Mouse (Mus musculus): ENCODE measurements at regions not wholly inside any gene's neighbourhood (a gene's known extent, or its start where the extent isn't known, plus 50 kb on each side); places are given as distances from the start of the nearest gene placed in this dataset.

DNA sequence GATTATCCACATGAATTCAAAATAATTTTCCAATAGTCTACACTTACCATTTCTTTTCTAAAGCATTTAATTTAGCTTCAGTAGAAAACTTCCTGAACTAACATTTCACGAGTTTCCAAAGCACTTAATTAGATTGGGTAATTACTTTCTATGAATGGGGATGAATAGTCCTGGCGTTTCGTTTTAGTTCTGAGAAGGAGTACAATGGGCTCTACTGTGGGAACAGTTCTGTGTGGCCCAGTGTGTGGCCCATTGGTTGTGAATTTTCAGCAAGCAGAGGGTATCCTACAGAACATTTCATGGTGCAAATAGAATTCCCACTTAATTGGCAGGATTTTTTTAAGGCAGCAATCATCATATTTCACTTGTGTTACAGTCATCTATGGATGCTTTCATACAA is 95.5 kb downstream of the 1700017N19Rik start:
- no peak for DNase-seq (ENCODE audit: low spot score in 2 of 2)

DNA sequence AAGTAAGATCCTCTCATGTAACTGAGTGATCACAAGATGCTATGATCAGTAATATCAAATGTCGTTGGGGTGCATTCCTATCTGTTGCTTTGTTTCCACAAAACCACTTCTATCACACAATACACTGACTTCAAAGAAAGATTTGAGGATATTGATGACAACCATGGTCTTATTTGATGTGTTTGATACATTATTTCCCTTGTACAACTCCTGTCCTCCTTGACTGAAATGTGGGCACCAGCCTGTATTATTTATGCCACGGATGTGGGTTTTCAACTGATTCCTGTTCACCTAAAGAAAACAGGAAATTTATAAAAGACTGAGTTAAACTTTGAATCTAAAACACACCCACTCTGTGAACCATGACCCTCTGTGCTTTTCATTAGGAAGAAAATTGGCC is 105.7 kb downstream of the 1700017N19Rik start:
- no peak for DNase-seq (ENCODE audit: low spot score in 2 of 2)

DNA sequence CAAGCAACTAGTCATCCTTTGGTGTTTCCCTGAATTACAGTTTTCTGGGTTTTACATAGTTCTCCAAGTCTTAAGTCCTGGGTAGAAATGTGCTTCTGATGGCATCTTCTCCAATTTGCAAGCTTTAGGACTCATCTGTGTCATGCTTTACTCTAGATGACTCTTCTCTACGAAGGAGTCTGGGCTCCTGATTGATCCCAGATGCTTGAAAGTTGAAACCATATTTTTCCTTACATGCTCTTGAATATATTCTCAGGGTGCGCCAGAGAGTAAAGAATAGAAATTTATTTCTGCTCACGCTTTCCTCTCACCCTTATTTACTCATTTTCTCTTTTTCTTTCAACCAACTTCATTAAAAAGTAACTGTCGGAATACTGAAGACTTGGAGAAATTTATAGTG is 108.9 kb downstream of the 1700017N19Rik start:
- DNase-seq (ENCODE audit: low spot score in 2 of 2): no peak

DNA sequence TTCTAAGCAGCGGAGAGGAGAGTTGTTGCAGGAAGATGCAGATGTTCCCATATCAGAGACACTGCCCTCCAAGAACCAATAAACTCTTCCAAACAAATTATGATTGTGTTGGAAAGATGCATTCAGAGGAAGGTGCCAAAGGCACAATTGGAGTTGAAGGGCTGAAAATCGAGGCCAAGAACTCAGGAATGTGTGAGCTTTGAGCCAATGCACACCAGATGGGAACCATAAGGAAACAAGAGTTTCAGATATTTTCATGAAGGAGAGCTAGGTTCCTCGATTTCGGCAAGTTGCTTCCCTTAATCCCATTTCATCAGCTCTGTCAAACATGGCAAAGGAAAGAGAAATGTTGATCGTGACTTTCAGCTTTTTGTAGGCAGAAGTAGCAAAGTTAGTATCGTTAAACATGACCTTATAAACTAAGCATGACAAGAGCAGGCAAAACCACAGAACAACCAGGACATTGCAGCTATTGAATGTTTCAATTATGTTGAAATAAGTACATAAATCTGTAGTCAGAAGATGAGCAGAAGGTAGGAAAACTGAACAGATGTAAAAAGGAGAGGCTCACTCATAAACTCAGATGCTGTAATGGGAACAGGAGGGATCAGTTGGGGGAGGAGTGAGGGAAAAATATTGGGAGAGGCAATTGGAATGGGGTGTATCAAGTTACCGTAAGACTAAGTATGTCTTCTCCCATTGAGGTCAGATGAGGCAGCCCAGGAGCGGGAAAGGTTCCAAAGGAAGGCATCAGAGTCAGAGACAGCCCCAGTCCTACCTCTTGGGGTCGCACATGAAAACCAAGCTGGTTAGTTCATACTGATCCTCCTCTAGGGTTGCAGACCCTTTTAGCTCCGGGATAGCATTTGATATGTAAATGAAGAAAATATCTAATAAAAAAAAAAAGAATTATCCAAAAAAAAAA is 110.3 kb downstream of the 1700017N19Rik start:
- DNase-seq (ENCODE audit: low spot score in 2 of 2): peak in 1 of 2 experiments; percentile 2

DNA sequence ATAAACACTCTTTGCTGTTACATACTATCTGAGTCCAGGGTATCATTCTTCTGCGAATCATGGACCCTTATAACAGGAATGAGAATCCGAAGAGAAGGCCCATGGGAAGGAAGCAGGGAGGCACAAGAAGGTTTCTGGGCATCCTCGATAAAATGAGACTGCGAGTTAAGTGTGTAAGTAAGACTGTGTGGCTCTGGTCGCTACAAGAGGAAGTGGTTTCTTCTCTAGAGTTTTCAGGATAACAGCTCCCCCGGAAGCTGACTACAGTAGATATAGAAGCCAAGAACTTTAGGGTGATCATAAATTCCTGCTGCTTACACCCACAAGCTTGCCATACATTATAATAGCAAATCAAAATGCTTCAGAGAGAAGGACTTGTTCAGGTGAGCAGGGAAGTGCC is 111.7 kb downstream of the 1700017N19Rik start:
- DNase-seq (ENCODE audit: low spot score in 2 of 2): no peak

DNA sequence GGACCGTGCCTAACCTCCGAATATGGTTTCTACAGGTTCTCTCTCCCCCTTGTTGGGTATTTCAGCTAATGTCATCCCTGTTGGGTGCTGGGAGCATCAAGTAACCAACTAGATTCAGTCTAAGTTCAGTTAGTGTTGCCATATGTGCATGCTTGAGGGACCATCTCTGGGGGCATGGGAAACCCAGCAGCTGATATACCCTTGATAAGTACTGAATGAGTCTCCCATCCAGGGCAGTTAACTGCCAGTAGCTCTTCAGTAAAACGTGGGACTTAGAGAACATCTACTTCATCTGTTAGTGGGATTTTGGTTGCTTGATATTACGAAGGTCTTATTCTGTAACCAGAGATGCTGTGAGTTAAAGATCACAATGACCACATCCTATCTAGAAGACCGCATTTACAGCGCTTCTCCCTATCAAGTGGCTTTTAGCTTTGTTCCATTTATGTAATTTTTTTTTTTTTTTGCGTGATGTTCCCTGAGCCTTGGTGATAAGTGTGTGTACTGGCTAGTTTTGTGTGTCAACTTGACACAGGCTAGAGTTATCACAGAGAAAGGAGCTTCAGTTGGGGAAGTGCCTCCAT is 125.9 kb downstream of the 1700017N19Rik start:
- no peak for DNase-seq (ENCODE audit: low spot score in 2 of 2)

DNA sequence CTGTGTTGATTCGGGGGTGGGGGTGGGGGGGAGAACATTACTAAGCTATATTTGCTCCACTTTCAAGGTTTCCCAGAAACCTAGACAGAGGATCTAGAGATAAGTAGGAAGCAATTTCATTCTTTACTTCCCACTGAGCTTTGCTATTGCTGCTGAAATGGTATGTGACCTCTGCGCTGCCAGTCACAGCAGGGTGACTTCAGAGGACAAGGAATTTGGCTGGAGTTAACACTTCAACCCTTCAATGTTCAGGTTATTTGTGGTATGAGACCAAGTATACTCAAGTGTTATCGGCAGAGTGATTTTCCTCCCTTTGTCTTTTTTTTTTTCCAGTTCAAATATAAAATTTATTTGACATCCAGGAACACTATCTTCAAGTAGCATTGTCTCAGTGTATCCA is 128.3 kb downstream of the 1700017N19Rik start:
- DNase-seq (ENCODE audit: low spot score in 2 of 2): no peak

DNA sequence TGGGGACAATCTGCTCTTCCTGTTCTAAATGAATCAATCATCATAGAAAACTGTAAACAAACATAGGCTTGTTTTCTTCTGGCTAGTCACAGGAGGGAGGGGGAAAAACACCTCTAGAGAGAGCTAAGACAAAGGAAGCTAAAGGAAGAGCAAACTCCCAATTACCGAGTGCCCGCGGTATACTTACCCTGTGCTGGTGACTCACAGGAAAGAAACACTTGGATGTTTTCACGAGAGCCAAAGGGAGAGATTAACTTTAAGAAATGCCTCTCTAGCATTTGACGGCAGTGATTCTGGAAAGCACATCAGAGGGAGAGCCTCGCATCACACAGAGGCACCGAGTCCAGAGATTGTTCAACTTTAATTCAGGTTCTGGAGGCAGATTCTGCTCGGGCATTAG is 151.0 kb downstream of the 1700017N19Rik start:
- no peak for DNase-seq (ENCODE audit: low spot score in 2 of 2)

DNA sequence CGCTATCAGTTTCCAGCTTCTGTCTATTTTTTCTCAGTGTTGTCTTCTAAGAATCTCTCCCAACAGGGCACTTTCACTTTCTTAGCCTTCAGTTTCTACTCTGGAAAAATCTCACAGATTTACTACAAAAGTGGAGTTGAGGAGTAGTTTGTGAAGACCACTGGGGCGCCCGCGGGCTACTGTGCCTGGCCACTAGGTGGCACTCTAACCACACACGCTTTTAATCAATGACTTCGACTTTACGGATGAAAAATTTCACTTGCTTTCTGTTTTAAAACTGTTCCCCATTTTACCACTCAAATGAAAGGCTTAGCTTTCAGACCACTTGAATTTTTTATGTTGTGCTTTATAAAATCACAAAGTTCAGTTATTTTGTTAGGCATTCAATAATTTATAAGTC is 151.8 kb downstream of the 1700017N19Rik start:
- DNase-seq (ENCODE audit: low spot score in 2 of 2): peak in 1 of 2 experiments; percentile 69

DNA sequence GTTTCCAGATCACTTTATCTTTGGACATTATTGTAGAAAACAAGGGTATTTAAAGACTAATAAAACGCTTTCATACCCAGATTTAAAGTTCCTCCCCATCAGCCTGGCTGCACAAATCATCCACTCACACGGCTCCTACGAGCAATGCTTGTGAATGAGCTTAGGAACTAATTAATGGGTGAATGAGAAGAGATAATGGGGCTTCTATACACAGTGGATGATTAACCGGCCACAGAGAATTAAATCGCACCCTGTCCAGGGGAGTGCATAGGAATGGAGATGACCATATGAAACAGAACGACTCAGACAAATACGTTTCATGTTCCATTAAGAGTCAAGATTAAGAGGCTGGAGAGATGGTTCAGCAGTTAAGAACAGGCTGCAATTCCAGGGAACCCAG is 155.9 kb downstream of the 1700017N19Rik start:
- DNase-seq (ENCODE audit: low spot score in 2 of 2): no peak

DNA sequence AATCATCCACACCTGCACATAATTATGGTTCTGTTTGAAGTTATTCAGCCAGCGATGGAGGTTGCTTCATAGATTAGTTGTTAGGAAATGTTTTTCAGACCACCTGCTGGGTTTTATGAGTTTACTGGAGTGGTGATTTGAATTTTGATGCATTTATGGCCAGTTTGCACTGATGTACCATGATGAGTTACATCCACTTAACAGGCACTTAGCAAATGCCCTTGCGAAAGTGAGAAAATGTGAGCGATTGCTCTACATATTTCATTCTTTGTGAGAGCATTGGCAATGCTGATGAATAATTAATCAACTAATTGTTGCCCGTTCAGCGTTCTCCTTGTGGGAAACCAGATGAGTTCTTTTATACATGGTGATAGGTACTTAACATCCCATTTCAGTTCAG is 164.7 kb downstream of the 1700017N19Rik start:
- DNase-seq (ENCODE audit: low spot score in 2 of 2): no peak

DNA sequence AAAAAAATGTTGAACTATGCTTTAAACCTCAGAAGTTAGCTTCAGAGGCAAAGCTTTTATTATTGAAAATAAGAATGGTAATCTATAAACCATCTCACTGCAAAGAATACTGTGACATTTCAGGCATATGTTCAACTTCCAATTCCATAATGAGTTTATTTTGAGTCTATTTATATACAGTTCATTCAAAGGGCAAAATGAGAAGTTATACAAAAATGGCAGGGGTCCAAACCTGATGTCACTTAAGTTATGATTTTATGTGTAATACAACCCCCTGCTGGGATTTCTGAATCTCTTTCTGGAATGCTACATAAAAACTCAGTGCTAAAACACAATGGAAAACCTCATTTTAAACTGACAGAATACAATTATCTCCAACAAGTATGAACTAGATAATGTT is 184.0 kb downstream of the 1700017N19Rik start:
- no peak for DNase-seq (ENCODE audit: low spot score in 2 of 2)

DNA sequence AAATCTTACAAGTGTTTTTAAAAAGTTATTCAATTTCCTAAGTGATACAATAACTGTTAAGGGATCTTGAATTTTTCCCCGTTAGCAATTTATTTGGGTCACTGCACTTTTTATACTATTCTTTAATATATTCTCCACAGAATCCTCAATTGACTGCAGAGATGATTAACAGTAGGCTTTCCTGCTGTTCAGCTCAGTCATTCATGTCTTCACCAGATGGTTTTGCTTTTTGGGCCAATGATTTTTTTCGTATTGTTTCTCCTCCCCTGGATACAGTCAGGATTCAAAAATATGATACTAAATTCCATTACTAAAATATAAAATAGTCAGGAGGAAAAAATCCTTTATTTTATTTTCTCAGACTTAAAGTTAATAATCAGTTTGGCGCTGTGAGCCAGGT is 201.9 kb downstream of the 1700017N19Rik start:
- no peak for DNase-seq (ENCODE audit: low spot score in 2 of 2)

DNA sequence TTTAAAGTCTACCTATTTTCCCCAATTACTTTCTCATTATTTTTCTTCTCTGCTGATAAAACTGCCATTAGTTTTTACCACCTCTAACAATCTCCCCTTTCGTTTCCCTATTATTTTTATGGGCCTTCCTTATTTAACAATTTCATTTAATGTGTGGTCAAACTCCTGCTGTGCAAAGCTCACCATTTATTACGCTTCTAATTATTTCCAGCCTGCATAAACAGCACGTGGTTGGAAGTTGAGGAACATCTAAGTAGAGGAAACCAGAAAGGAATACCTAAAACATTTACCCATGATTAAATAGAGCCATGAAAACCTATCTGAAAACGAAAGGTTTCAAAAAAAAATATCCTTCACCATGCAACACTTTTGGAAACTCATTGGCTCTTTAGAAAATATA is 202.3 kb downstream of the 1700017N19Rik start:
- DNase-seq (ENCODE audit: low spot score in 2 of 2): no peak

DNA sequence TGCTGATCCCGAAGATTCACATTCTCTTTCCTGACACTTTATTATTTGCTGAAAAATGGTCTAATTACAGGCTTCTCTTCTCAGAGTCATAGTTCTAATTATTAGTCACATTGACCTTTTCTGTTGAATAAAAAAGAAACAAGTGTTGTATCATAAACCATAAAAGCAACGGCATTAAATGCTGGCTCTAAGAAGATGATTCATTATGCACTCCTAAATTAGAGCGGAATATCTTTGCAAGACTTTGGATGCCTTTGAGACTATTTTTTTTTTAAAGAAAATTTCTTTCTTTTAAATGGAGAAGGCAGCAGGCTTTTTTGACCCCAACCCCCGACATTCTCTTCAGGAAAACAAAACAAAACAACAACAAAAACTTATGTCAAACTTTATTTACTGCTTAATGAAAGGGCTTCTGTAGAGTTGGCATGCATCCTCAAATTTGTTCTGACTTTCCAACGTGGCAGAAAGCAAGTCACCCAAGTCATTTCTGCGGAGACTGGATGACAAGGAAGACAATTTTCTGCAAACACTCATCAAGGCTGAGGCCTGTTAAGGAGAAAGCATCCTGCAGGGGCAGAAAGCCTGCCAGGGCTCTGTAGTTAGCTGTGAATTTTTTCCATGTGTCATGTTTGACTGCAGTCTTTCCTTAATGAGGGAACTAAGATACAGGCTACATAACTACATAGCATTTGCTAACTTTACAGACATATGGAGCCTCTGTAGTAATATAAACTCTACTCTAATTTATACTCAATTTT is 205.1 kb downstream of the 1700017N19Rik start:
- no peak for DNase-seq (ENCODE audit: low spot score in 2 of 2)

DNA sequence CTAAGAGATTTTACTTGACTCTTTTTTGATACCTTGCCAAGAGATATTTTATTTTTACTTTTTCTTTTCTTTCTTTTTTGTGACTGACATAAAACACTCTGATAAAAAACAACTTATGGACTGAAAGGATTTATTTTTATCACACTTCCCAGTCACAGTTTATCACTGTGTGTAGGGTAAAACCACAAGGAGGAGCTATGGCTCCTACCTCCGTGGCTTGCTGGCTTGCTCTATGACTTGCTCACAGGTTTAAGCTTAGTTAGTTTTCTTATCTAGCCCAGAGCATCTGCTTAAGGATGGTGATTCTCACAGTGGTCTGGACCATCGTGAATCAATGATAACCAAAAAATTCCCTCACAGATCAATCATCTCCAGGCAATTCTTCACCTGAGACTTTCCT is 221.4 kb downstream of the 1700017N19Rik start:
- DNase-seq (ENCODE audit: low spot score in 2 of 2): no peak

DNA sequence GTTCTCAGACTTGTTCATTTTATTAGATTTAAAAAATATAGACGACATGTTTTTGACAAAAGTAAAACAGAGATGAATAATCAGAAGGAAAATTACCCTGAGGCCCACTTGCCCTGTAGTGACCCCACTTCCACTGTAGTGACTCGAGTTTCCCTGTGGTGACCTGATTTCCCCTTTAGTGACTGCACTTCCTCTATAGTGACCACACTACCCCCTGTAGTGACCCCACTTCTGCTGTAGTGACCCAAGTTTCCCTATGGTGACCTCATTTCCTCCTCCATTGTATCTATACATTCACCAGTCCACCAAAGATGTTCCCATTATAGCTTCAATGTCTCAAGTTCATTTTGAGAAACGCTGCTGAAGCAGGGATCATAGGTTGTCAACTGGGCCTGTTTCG is 244.5 kb downstream of the 1700017N19Rik start:
- no peak for DNase-seq (ENCODE audit: low spot score in 2 of 2)

DNA sequence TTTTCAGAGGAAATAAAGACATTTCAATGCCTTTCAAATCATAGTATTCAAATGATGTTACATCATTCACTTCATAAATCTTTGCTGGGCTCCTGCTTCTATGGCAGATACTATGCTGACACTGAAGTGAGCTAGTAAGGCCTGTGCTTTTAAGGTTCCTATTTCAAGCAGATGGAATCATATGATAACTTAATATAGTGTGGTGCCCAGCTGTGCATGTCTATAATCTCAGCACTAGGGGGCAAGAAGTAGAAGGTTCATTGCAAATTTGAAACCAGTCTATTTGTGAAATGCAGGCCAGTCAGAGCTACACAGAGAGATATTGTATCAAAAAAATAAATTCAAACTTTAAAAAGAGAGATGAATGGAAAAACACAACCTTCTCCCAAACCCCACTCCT is 262.9 kb downstream of the 1700017N19Rik start:
- DNase-seq (ENCODE audit: low spot score in 2 of 2): no peak

DNA sequence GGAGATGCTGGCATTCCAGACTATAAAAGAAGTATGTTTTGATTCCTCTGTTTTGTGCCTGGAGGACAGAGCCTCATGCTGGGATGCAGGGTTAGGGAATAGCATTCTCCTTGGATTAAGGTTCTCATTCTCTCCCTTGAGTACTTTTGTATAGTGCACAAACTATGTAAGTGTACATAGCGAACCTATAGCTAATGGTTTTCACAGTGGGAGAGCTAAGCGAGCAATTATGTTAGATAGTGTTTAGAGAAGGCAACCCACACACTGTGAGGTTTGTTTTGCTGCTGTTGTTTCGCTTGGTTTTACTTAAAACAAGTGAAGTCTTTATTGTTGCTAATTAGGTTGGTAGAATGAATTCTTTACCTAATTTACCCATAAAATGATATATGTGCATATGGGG is 266.2 kb downstream of the 1700017N19Rik start:
- no peak for DNase-seq (ENCODE audit: low spot score in 2 of 2)

DNA sequence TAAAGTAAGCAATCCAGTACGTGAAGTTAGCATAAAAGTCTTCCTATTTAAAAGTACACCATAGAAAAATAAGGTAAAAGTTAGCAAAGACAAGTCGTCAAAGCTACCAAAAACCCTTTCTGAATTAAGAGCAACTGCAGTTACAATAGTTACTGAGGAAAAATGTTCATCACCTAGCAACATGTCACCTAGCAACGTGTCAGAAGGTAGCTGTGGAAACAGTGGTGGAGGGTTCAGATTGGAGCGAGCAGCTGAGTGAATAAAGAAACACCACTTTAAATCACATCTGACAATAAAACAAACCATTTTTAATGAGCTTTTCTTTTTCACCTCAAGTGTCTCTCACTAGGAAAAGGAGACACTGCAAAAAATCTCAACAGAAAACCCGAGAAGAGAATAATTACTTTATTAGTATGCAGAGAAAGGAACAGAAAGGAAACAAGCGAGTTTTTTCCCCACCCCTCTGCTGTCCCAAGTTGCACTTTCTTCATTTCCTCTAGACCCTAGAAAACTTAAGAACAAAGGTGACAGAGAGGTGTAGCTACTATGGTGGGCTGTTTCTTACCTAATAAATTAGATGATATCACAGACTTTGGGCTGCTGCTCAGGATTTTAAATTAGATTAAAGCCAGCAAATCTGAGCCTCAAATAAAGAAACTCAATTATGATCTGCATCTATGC is 275.4 kb downstream of the 1700017N19Rik start:
- DNase-seq (ENCODE audit: low spot score in 2 of 2): peak in 1 of 2 experiments; percentile 38

DNA sequence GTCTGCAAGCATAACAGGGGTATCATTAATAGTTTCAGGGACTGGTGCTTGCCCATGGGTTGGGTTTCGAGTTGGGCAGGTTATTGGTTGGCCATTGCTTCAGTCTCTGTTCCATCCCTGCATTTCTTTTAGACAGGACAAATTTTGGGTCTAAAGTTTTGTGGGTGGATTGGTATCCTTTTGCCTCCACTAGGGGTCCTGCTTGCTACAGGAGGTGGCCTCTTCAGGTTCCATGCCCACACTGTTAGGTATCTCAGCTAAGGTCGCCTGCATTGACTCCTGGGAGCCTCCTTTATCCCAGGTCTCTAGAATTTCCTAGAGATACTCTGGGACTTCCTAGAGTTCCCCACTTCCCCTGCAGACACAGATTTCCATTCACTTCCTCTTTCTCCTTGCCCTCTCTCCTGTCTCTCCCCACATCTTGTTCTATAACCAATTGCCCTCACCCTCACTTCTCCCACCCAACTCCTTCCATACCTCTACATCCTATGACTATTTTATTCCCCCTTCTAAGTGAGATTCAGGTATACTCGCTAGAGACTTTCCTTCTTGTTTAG is 278.2 kb downstream of the 1700017N19Rik start:
- DNase-seq (ENCODE audit: low spot score in 2 of 2): no peak

DNA sequence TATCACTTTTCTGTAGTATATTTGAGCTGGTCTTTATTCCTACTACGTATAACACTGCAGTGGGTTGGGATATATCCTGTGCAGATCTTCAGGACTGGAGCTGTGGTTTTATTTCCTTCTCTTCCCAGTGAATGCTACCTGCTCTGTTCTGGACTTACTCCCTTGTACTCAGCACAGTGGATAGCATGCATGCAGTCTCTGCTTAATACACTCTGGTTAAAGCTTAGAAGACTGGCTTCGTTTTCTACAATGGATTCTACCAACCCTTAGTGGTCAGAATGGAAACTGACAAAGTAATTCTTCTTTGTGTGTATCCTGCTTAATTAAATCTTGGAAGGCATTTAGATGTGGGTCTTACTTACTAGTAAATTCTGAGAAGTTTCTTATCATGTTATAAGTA is 292.3 kb downstream of the 1700017N19Rik start:
- DNase-seq (ENCODE audit: low spot score in 2 of 2): no peak
